ENCODE assay signal across 8 mouse cellular contexts in genomic region chr14:25515924-25516323, GRCm38 (mm10). TPM values are rescaled to one million over a fixed set of nuclear protein-coding genes. Genes with fewer than 3 reads are reported as not detected.
DNase-seq lines count a peak whose midpoint lies in the region; ATAC-seq and TF ChIP-seq lines count a peak whose summit lies in the region.

No protein-coding gene starts in this region.

- peak; percentile 84 for TF ChIP-seq EP300 in liver, postnatal 0 days (IDR thresholded peaks at IDR 0.05; ENCODE audit: low read depth)

- H3K4me3 ChIP-seq in forebrain, embryonic 10.5 days, result no peak overlapping the region
- no peak overlapping the region for H3K4me3 ChIP-seq in forebrain, embryonic 15.5 days
- no peak overlapping the region for H3K4me3 ChIP-seq in heart, embryonic 15.5 days
- H3K4me3 ChIP-seq in liver, postnatal 0 days (ENCODE audit: low read depth, low read length), result no peak overlapping the region

- peaks cover 67% of the 10 kb centered on the region for H3K36me3 ChIP-seq in forebrain, embryonic 10.5 days (replicated peaks)
- no peaks in the 10 kb centered on the region for H3K36me3 ChIP-seq in forebrain, embryonic 15.5 days
- H3K36me3 ChIP-seq in heart, embryonic 15.5 days, result peaks cover 5% of the 10 kb centered on the region; the same call in 1 of the 2 replicates
- no peaks in the 10 kb centered on the region for H3K36me3 ChIP-seq in liver, postnatal 0 days (replicated peaks; ENCODE audit: insufficient read depth, low read length)

- peaks cover 95% of the 10 kb centered on the region for H3K4me1 ChIP-seq in forebrain, embryonic 10.5 days
- H3K4me1 ChIP-seq in forebrain, embryonic 15.5 days, result peaks cover 79% of the 10 kb centered on the region
- H3K4me1 ChIP-seq in heart, embryonic 15.5 days (replicated peaks), result peaks cover 92% of the 10 kb centered on the region
- peaks cover 94% of the 10 kb centered on the region for H3K4me1 ChIP-seq in liver, postnatal 0 days (ENCODE audit: insufficient read depth)

- no peaks in the 10 kb centered on the region for H3K27me3 ChIP-seq in forebrain, embryonic 10.5 days (ENCODE audit: poor library complexity, severe bottlenecking)
- H3K27me3 ChIP-seq in forebrain, embryonic 15.5 days, result no peaks in the 10 kb centered on the region
- no peaks in the 10 kb centered on the region for H3K27me3 ChIP-seq in heart, embryonic 15.5 days
- no peaks in the 10 kb centered on the region for H3K27me3 ChIP-seq in liver, postnatal 0 days (ENCODE audit: insufficient read depth, low read length)

- H3K4me2 ChIP-seq in forebrain, embryonic 15.5 days (replicated peaks), result no peak overlapping the region
- H3K4me2 ChIP-seq in heart, embryonic 15.5 days, result no peak overlapping the region
- no peak overlapping the region for H3K4me2 ChIP-seq in liver, postnatal 0 days (ENCODE audit: low read depth, low read length)

- TF ChIP-seq CTCF in liver, postnatal 0 days (IDR thresholded peaks at IDR 0.05; ENCODE audit: low read depth), result no peak

- no peak for ATAC-seq in forebrain, embryonic 15.5 days (replicated peaks)
- ATAC-seq in heart, embryonic 15.5 days (replicated peaks; ENCODE audit: insufficient number of reproducible peaks, insufficient read depth, low FRiP score, low read depth), result no peak
- ATAC-seq in liver, postnatal 0 days, result no peak
- no peak for ATAC-seq in megakaryocyte-erythroid progenitor cell, adult 5-6 weeks (replicated peaks; ENCODE audit: low FRiP score, low TSS enrichment, poor library complexity, severe bottlenecking)

- H3K9ac ChIP-seq in forebrain, embryonic 15.5 days (replicated peaks), result no peak overlapping the region
- no peak overlapping the region for H3K9ac ChIP-seq in heart, embryonic 15.5 days
- H3K9ac ChIP-seq in liver, postnatal 0 days (replicated peaks), result no peak overlapping the region

- 0 out of 2 replicates have a peak overlapping the region, but pooled peaks have one; percentile 60 for H3K27ac ChIP-seq in forebrain, embryonic 10.5 days
- no peak overlapping the region for H3K27ac ChIP-seq in forebrain, embryonic 15.5 days (replicated peaks)
- H3K27ac ChIP-seq in heart, embryonic 15.5 days, result peak overlapping the region; percentile 88
- peak overlapping the region; percentile 95 for H3K27ac ChIP-seq in liver, postnatal 0 days (ENCODE audit: low read depth)

- 91% methylated on average over 9 of the region's 9 CpGs for WGBS in forebrain, embryonic 10.5 days
- 35% methylated on average over 9 of the region's 9 CpGs for WGBS in forebrain, embryonic 15.5 days
- WGBS in heart, embryonic 15.5 days, result 30% methylated on average over 9 of the region's 9 CpGs
- WGBS in liver, postnatal 0 days (ENCODE audit: insufficient replicate concordance), result 49% methylated on average over 9 of the region's 9 CpGs

- no peak for DNase-seq in forebrain, embryonic 10.5 days (ENCODE audit: extremely low spot score, low spot score)
- peak; percentile 76 for DNase-seq in ovary, adult 18-20 months (ENCODE audit: low spot score)
- no peak for DNase-seq in ovary, postnatal 10 days (ENCODE audit: low spot score)
- no peak for DNase-seq in liver, postnatal 0 days
- DNase-seq in urinary bladder, adult 2 months (ENCODE audit: low spot score), result no peak

- no peaks in the 10 kb centered on the region for H3K9me3 ChIP-seq in forebrain, embryonic 10.5 days
- H3K9me3 ChIP-seq in forebrain, embryonic 15.5 days, result no peaks in the 10 kb centered on the region
- H3K9me3 ChIP-seq in heart, embryonic 15.5 days (replicated peaks), result no peaks in the 10 kb centered on the region
- no peaks in the 10 kb centered on the region for H3K9me3 ChIP-seq in liver, postnatal 0 days (ENCODE audit: low read length)

RNA-seq across cellular contexts. Expression of gene Zmiz1, which starts 56.9 kb away (rescaled TPM):
- polyA plus RNA-seq in forebrain, embryonic 10.5 days (2016; fragmentation: Nextera tagmentation; extraction: Ambion mirVana), result 38.8 and 42.5 TPM in 2 replicates
- 57.5 and 63.9 TPM in 2 replicates for polyA plus RNA-seq in forebrain, embryonic 15.5 days (2015; fragmentation: Nextera tagmentation; extraction: Ambion mirVana)
- 22.1 and 26.2 TPM in 2 replicates for polyA plus RNA-seq in heart, embryonic 15.5 days (2015; fragmentation: Nextera tagmentation; extraction: Ambion mirVana)
- 3.6 and 4.3 TPM in 2 replicates for polyA plus RNA-seq in liver, postnatal 0 days (2015; fragmentation: Nextera tagmentation; extraction: Ambion mirVana)
- 15.3 and 31.4 TPM in 2 replicates for polyA plus RNA-seq in urinary bladder, adult 2 months (2012; rRNA removed)
- 51.3 and 56.9 TPM in 2 replicates for total RNA-seq in megakaryocyte-erythroid progenitor cell, adult 5-6 weeks (2014; fragmentation: Nextera tagmentation)
- 6.7 and 12.6 TPM in 2 replicates for total RNA-seq in megakaryocyte-erythroid progenitor cell, adult 5-6 weeks (2017)
